Mouse (Mus musculus) CH12.LX (cell line): ENCODE results near the gene Klk5. TPM values are rescaled to one million over a fixed set of nuclear protein-coding genes. Genes with fewer than 3 reads are reported as not detected.

ENCODE experiments used
- DNase-seq: peaks from one replicate; pipeline ENCODE4 v3.0.0-alpha.2; 2013; ENCODE audit errors: extremely low read depth
- H3K27ac ChIP-seq: 2 replicates; pipeline ENCODE4 v1.5.1; 2012; ENCODE audit warnings: low read depth, mild to moderate bottlenecking, control low read depth, moderate library complexity; ENCODE audit not compliant: insufficient read depth
- H3K27me3 ChIP-seq: replicated peaks from 2 replicates; pipeline ENCODE3; 2012; ENCODE audit warnings: inconsistent platforms
- H3K36me3 ChIP-seq, 2 experiments: replicated peaks in 1 of 2; 2 replicates each; pipeline versions ENCODE3 to v1.6.1; 2012; ENCODE audit warnings: inconsistent platforms in 1 of 2, low read length in 1 of 2, mild to moderate bottlenecking in 1 of 2, mixed read lengths in 1 of 2, moderate library complexity in 1 of 2; ENCODE audit not compliant: control insufficient read depth in 1 of 2, insufficient read depth in 1 of 2
- H3K4me1 ChIP-seq, 2 experiments: 2 replicates each; pipeline ENCODE4 v1.6.1; 2012; ENCODE audit warnings: inconsistent platforms in 1 of 2, moderate library complexity in 1 of 2; ENCODE audit not compliant: insufficient read depth in 2 of 2, control insufficient read depth in 1 of 2
- H3K4me2 ChIP-seq: 2 replicates; pipeline ENCODE4 v1.6.1; 2012; ENCODE audit warnings: low read depth, mild to moderate bottlenecking, control low read depth; ENCODE audit not compliant: poor library complexity, insufficient read depth, severe bottlenecking
- H3K4me3 ChIP-seq, 3 experiments: fragments of 150-350 bp in 1 of 3; sonication (generic) in 1 of 3; replicated peaks in 1 of 3; 2 replicates each; pipeline versions ENCODE3 to v1.5.1; 2011 to 2012; ENCODE audit warnings: low read depth in 2 of 3, low read length in 2 of 3, mild to moderate bottlenecking in 2 of 3, moderate library complexity in 2 of 3, control low read depth in 1 of 3, improper control_type of control experiment in 1 of 3, inconsistent platforms in 1 of 3, mixed read lengths in 1 of 3; ENCODE audit not compliant: poor library complexity in 1 of 3
- H3K79me2 ChIP-seq: replicated peaks from 2 replicates; pipeline ENCODE4 v1.6.1; 2012; ENCODE audit warnings: mild to moderate bottlenecking, moderate library complexity; ENCODE audit not compliant: control insufficient read depth, poor library complexity, insufficient read depth, severe bottlenecking; ENCODE audit errors: extremely low read depth
- H3K9ac ChIP-seq: 2 replicates; pipeline ENCODE4 v1.6.1; 2012; ENCODE audit warnings: low read depth, mild to moderate bottlenecking, control low read depth, moderate library complexity; ENCODE audit not compliant: insufficient read depth
- H3K9me3 ChIP-seq: replicated peaks from 2 replicates; pipeline ENCODE3; 2012; ENCODE audit warnings: low read length, inconsistent platforms, mixed read lengths
- BHLHE40 ChIP-seq: IDR thresholded peaks from 2 replicates; pipeline ENCODE4 v1.6.1; 2011; ENCODE audit warnings: mild to moderate bottlenecking, low read depth, low read length, improper control_type of control experiment
- ETS1 ChIP-seq: conservative IDR thresholded peaks from 2 replicates; pipeline ENCODE4 v1.6.1; 2012; ENCODE audit warnings: low read depth, mild to moderate bottlenecking, inconsistent platforms, low read length, improper control_type of control experiment, moderate library complexity
- HCFC1 ChIP-seq: IDR thresholded peaks from 2 replicates; pipeline ENCODE4 v1.6.1; 2012; ENCODE audit warnings: low read depth, mild to moderate bottlenecking, inconsistent platforms, low read length, improper control_type of control experiment
- IRF4 ChIP-seq: IDR thresholded peaks from 2 replicates; pipeline ENCODE4 v1.6.1; 2014; ENCODE audit warnings: low read depth, mild to moderate bottlenecking, inconsistent platforms, low read length, improper control_type of control experiment
- JUN ChIP-seq: IDR thresholded peaks from 2 replicates; pipeline ENCODE4 v1.6.1; 2011; ENCODE audit warnings: low read depth, mild to moderate bottlenecking, low read length, improper control_type of control experiment, moderate library complexity; ENCODE audit not compliant: insufficient read depth
- JUND ChIP-seq: conservative IDR thresholded peaks from 2 replicates; pipeline ENCODE4 v1.6.1; 2011; ENCODE audit warnings: low read depth, low read length, improper control_type of control experiment
- MAX ChIP-seq: IDR thresholded peaks from 2 replicates; pipeline ENCODE4 v1.6.1; 2011; ENCODE audit warnings: low read length, improper control_type of control experiment
- MAZ ChIP-seq: IDR thresholded peaks from 2 replicates; pipeline ENCODE4 v1.6.1; 2012; ENCODE audit warnings: low read depth, mild to moderate bottlenecking, inconsistent platforms, low read length, improper control_type of control experiment, moderate library complexity
- MEF2A ChIP-seq: IDR thresholded peaks from 2 replicates; pipeline ENCODE4 v1.6.1; 2014; ENCODE audit warnings: low read depth, mild to moderate bottlenecking, inconsistent platforms, low read length, improper control_type of control experiment, borderline replicate concordance
- MXI1 ChIP-seq: IDR thresholded peaks from 2 replicates; pipeline ENCODE4 v1.6.1; 2011; ENCODE audit warnings: mild to moderate bottlenecking, low read depth, low read length, improper control_type of control experiment
- MYC ChIP-seq: IDR thresholded peaks from 2 replicates; pipeline ENCODE4 v1.6.1; 2011; ENCODE audit warnings: low read depth, mild to moderate bottlenecking, improper control_type of control experiment, low read length
- RCOR1 ChIP-seq: conservative IDR thresholded peaks from 2 replicates; pipeline ENCODE4 v1.6.1; 2012; ENCODE audit warnings: low read depth, mild to moderate bottlenecking, inconsistent platforms, low read length, improper control_type of control experiment
- SMC3 ChIP-seq: IDR thresholded peaks from 2 replicates; pipeline ENCODE4 v1.6.1; 2011; ENCODE audit warnings: low read depth, low read length, improper control_type of control experiment
- UBTF ChIP-seq: IDR thresholded peaks from 2 replicates; pipeline ENCODE4 v1.6.1; 2012; ENCODE audit warnings: low read depth, mild to moderate bottlenecking, inconsistent platforms, low read length, improper control_type of control experiment, moderate library complexity
- USF1 ChIP-seq: IDR thresholded peaks from 2 replicates; pipeline ENCODE4 v1.6.1; 2014; ENCODE audit warnings: low read depth, mild to moderate bottlenecking, inconsistent platforms, low read length, improper control_type of control experiment
- USF2 ChIP-seq: conservative IDR thresholded peaks from 2 replicates; pipeline ENCODE4 v1.6.1; 2011; ENCODE audit warnings: low read depth, low read length, improper control_type of control experiment
- ZC3H11A ChIP-seq: IDR thresholded peaks from 2 replicates; pipeline ENCODE4 v1.6.1; 2012; ENCODE audit warnings: low read depth, mild to moderate bottlenecking, inconsistent platforms, low read length, improper control_type of control experiment
- ZMIZ1 ChIP-seq: IDR thresholded peaks from 2 replicates; pipeline ENCODE4 v1.6.1; 2012; ENCODE audit warnings: low read depth, mild to moderate bottlenecking, inconsistent platforms, low read length, improper control_type of control experiment
- ZNF384 ChIP-seq: IDR thresholded peaks from 2 replicates; pipeline ENCODE4 v1.6.1; 2012; ENCODE audit warnings: low read depth, low read length, improper control_type of control experiment, inconsistent platforms
- dilution Hi-C: fragments of 300-500 bp; cut with MboI; formaldehyde crosslinking; loops from 2 replicates; pipeline ENCODE4 v1.14.3; 2020; ENCODE audit warnings: low sequenced_read_pairs; ENCODE audit not compliant: extremely low pct_unique_long_range_greater_than_20kb, extremely low pct_ligation_motif_present
- in situ Hi-C: fragments of 300-500 bp; cut with MboI; formaldehyde crosslinking; loops from 3 replicates; pipeline ENCODE4 v1.14.3; 2019; ENCODE audit warnings: low sequenced_read_pairs, low pct_ligation_motif_present, low pct_unique_long_range_greater_than_20kb, mixed read lengths
- polyA plus RNA-seq: library from polyadenylated mRNA; unstranded; fragments of >175 nt; gene quantifications from 2 replicates; pipeline ENCODE4 v1.2.1, GENCODE M21; 2012; ENCODE audit warnings: low read depth; ENCODE audit not compliant: insufficient read length
- total RNA-seq, 2 experiments: library from RNA; depleted of rRNA; stranded (reverse); fragments of 300-350 nt in 1 of 2; fragments of >200 nt in 1 of 2; gene quantifications; 2 replicates each; pipeline ENCODE4 v1.2.3; 2012 to 2014

Klk5 gene
- total and polyA plus RNA-seq, 3 experiments: not detected

GRCm38 (mm10) chr7:43855709-43856108 is 13.9 kb downstream of the Klk5 start:
- TF ChIP-seq IRF4 (no peak), SMC3 (no peak), RCOR1 (no peak), MAZ (no peak), MYC (no peak), ZC3H11A (no peak)
- in situ Hi-C loops (no loop called here), dilution Hi-C loops (no loop called here)
- Histone ChIP-seq H3K9ac (no peak overlapping the region), H3K4me3 (no peak overlapping the region), H3K9me3 (no peaks in the 10 kb centered on the region), H3K27ac (no peak overlapping the region), H3K27me3 (peaks cover 59% of the 10 kb centered on the region), H3K79me2 (no peaks in the 10 kb centered on the region), H3K36me3 (no peaks in the 10 kb centered on the region), H3K4me2 (no peak overlapping the region), H3K4me1 (no peaks in the 10 kb centered on the region; a peak in 1 of 4 replicates)
- no peak for DNase-seq

DNA sequence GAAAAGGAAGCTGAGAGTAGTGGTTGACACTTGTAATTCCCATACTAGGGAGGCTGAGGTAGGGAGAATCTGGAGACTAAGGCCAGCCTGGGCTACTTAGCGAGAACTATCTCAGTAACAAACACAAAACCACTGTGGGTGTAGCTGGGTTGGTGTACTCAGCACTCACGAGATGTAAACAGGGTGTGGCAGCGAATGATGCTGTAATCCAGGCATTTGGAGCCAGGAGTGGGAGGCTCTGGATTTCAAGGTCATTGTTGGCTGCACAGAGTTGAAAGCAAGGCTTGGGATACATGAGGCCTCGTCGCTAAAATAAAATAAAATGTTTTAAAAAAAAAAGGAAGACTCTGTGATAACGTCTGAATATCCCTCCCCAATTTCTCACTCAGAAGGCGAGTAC is 14.5 kb downstream of the Klk5 start:
- DNase-seq: no peak
- Histone ChIP-seq H3K9me3 (no peaks in the 10 kb centered on the region), H3K4me3 (no peak overlapping the region), H3K9ac (no peak overlapping the region), H3K27me3 (peaks cover 58% of the 10 kb centered on the region), H3K36me3 (no peaks in the 10 kb centered on the region), H3K79me2 (no peaks in the 10 kb centered on the region), H3K4me2 (no peak overlapping the region), H3K4me1 (peaks cover 0 to 2% of the 10 kb centered on the region in 2 experiments; a peak in 1 of 4 replicates), H3K27ac (no peak overlapping the region)
- TF ChIP-seq ZC3H11A (no peak), USF2 (no peak), IRF4 (no peak), ZMIZ1 (no peak), BHLHE40 (no peak), RCOR1 (no peak), MAX (no peak), MXI1 (no peak), USF1 (no peak), UBTF (no peak), ETS1 (no peak), JUND (no peak), HCFC1 (no peak), JUN (no peak), MEF2A (no peak), ZNF384 (no peak)
- in situ Hi-C loops: no loop called here
- dilution Hi-C loops: no loop called here
